Mouse (Mus musculus): ENCODE measurements around the gene Sdc1. TPM values are rescaled to one million over a fixed set of nuclear protein-coding genes. Genes with fewer than 3 reads are reported as not detected.

Sdc1 gene
- total and polyA plus RNA-seq, 3 experiments, result 1.7 to 5.3 (median 2.6) TPM

DNA sequence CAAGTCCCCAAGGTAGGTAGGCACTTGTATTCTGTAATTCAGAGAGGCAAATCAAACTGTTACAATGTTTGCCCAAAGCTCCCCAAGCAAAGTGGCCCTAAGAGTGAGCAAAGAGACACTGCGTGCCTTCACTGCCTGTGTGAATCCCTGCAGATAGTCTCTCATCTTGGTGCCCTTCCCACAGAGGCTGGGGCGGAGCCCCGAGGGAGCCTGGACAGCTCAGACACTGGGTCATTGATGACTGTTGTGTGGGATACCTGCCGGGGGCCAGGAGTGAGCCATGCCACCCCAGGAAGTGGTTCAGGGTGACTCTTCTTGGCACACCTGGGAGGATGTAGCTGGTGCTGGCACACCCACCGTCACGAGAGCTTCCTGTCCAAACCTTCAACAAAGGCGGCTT is 10.1 kb upstream of the Sdc1 start:
- DNase-seq (ENCODE audit: extremely low read depth), result no peak
- Histone ChIP-seq H3K4me1 (ENCODE audit: control insufficient read depth in 1 of 2, insufficient read depth in 2 of 2) (no peaks in the 10 kb centered on the region), H3K27ac (ENCODE audit: insufficient read depth, low read depth) (no peak overlapping the region), H3K4me3 (replicated peaks in 1 of 3; ENCODE audit: low read depth in 2 of 3, low read length in 2 of 3, poor library complexity in 1 of 3) (no peak overlapping the region), H3K9ac (ENCODE audit: insufficient read depth, low read depth) (no peak overlapping the region), H3K79me2 (replicated peaks; ENCODE audit: control insufficient read depth, extremely low read depth, insufficient read depth, poor library complexity, severe bottlenecking) (no peaks in the 10 kb centered on the region), H3K27me3 (replicated peaks) (no peaks in the 10 kb centered on the region), H3K4me2 (ENCODE audit: insufficient read depth, low read depth, poor library complexity, severe bottlenecking) (no peak overlapping the region), H3K36me3 (replicated peaks in 1 of 2; ENCODE audit: control insufficient read depth in 1 of 2, insufficient read depth in 1 of 2, low read length in 1 of 2) (peaks cover 0 to 18% of the 10 kb centered on the region in 2 experiments), H3K9me3 (replicated peaks; ENCODE audit: low read length) (peaks cover 6% of the 10 kb centered on the region)
- dilution Hi-C loops (cut with MboI; ENCODE audit: extremely low pct_ligation_motif_present, extremely low pct_unique_long_range_greater_than_20kb, low sequenced_read_pairs), result no loop called here
- in situ Hi-C loops (cut with MboI; ENCODE audit: low pct_ligation_motif_present, low pct_unique_long_range_greater_than_20kb, low sequenced_read_pairs), result no loop called here
- no peak for TF ChIP-seq JUN (IDR thresholded peaks at IDR 0.05; ENCODE audit: insufficient read depth, low read depth, low read length)
- TF ChIP-seq PAX5 (IDR thresholded peaks at IDR 0.05; ENCODE audit: low read length), result no peak
- TF ChIP-seq EP300 (IDR thresholded peaks at IDR 0.05; ENCODE audit: low read length), result no peak
- TF ChIP-seq TCF12 (IDR thresholded peaks at IDR 0.05; ENCODE audit: low read depth, low read length), result no peak
- no peak for TF ChIP-seq ETS1 (conservative IDR thresholded peaks at IDR 0.05; ENCODE audit: low read depth, low read length)

DNA sequence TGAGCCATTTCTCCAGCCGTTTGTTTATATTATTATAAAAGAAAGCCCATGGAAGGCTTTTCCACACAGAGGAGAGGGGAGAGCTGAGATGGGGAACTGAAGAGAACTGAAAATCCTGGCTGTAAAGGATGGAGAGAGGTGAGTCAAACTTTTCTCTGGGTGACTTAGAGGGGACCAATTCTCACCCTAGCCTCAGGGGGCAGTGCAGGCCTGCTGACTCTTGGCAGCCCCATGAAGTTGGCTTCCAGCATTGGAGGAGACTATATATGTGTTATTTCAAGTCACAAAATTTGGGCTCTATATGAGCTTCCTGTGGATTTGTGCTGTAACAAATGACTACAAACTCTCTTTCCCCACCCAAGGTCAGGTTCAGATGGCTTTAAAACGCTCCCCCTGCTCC is 8.5 kb upstream of the Sdc1 start:
- peaks cover 0 to 4% of the 10 kb centered on the region in 2 experiments for H3K36me3 ChIP-seq (replicated peaks in 1 of 2; ENCODE audit: control insufficient read depth in 1 of 2, insufficient read depth in 1 of 2, low read length in 1 of 2)
- no peak overlapping the region for H3K4me2 ChIP-seq (ENCODE audit: insufficient read depth, low read depth, poor library complexity, severe bottlenecking)
- no peaks in the 10 kb centered on the region for H3K4me1 ChIP-seq (ENCODE audit: control insufficient read depth in 1 of 2, insufficient read depth in 2 of 2)
- dilution Hi-C loops (cut with MboI; ENCODE audit: extremely low pct_ligation_motif_present, extremely low pct_unique_long_range_greater_than_20kb, low sequenced_read_pairs) (no loop called here), in situ Hi-C loops (cut with MboI; ENCODE audit: low pct_ligation_motif_present, low pct_unique_long_range_greater_than_20kb, low sequenced_read_pairs) (no loop called here)
- H3K79me2 ChIP-seq (replicated peaks; ENCODE audit: control insufficient read depth, extremely low read depth, insufficient read depth, poor library complexity, severe bottlenecking), result no peaks in the 10 kb centered on the region
- peaks cover 4% of the 10 kb centered on the region for H3K9me3 ChIP-seq (replicated peaks; ENCODE audit: low read length)
- DNase-seq (ENCODE audit: extremely low read depth), result peak; percentile 33
- H3K27ac ChIP-seq (ENCODE audit: insufficient read depth, low read depth), result no peak overlapping the region
- no peak overlapping the region for H3K4me3 ChIP-seq (replicated peaks in 1 of 3; ENCODE audit: low read depth in 2 of 3, low read length in 2 of 3, poor library complexity in 1 of 3)
- TF ChIP-seq RAD21 (IDR thresholded peaks at IDR 0.05; ENCODE audit: low read depth, low read length) (peak; percentile 78), USF1 (IDR thresholded peaks at IDR 0.05; ENCODE audit: low read depth, low read length) (no peak), SMC3 (IDR thresholded peaks at IDR 0.05; ENCODE audit: low read depth, low read length) (peak; percentile 54), CTCF (conservative IDR thresholded peaks at IDR 0.05 in 1 of 2, IDR thresholded peaks at IDR 0.05 in 1 of 2; ENCODE audit: low read depth in 2 of 2, low read length in 2 of 2) (peak; percentile 48 to 76; a peak in 3 of 4 replicates)
- no peak overlapping the region for H3K9ac ChIP-seq (ENCODE audit: insufficient read depth, low read depth)
- no peaks in the 10 kb centered on the region for H3K27me3 ChIP-seq (replicated peaks)

DNA sequence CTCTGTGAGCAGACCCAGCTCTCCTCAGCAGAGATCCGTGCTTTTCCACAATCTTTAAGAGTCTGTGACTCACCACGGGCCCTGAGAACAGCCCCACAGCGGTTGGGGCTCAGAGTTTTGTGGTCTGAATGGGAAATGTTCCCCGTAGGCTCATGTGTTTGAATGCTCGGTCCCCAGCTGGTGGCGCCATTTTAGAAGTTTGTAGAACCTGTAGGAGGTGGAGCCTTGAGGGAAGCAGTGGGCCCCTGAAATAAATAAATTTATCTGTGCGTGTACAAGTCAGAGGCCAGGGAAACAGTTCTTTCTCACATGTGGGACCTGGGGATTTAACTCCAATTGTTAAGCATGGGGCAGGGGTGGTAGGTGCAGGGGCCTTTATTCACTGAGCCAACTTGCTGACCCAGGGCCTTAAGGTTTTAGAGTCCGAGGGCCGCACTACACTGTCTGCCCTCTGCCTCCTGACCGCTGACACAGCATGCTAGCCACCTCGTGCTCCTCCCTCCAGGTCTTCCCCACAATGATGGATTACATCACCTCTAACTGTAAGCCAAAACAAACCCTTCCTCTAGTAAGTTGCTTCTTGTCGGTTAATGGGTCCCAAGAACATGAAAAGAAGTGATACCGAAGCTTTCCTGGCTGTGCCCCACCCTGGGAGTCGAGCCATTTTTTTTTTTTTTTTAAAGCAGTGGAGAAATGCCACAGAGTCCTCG is 6.7 kb upstream of the Sdc1 start:
- Histone ChIP-seq H3K9me3 (replicated peaks; ENCODE audit: low read length) (no peaks in the 10 kb centered on the region), H3K4me2 (ENCODE audit: insufficient read depth, low read depth, poor library complexity, severe bottlenecking) (no peak overlapping the region), H3K4me3 (replicated peaks in 1 of 3; ENCODE audit: low read depth in 2 of 3, low read length in 2 of 3, poor library complexity in 1 of 3) (no peak overlapping the region), H3K9ac (ENCODE audit: insufficient read depth, low read depth) (no peak overlapping the region), H3K4me1 (ENCODE audit: control insufficient read depth in 1 of 2, insufficient read depth in 2 of 2) (no peaks in the 10 kb centered on the region), H3K36me3 (replicated peaks in 1 of 2; ENCODE audit: control insufficient read depth in 1 of 2, insufficient read depth in 1 of 2, low read length in 1 of 2) (no peaks in the 10 kb centered on the region), H3K79me2 (replicated peaks; ENCODE audit: control insufficient read depth, extremely low read depth, insufficient read depth, poor library complexity, severe bottlenecking) (no peaks in the 10 kb centered on the region), H3K27ac (ENCODE audit: insufficient read depth, low read depth) (no peak overlapping the region), H3K27me3 (replicated peaks) (no peaks in the 10 kb centered on the region)
- DNase-seq (ENCODE audit: extremely low read depth), result no peak
- dilution Hi-C loops (cut with MboI; ENCODE audit: extremely low pct_ligation_motif_present, extremely low pct_unique_long_range_greater_than_20kb, low sequenced_read_pairs), result no loop called here
- in situ Hi-C loops (cut with MboI; ENCODE audit: low pct_ligation_motif_present, low pct_unique_long_range_greater_than_20kb, low sequenced_read_pairs), result no loop called here
- TF ChIP-seq IRF4 (IDR thresholded peaks at IDR 0.05; ENCODE audit: low read depth, low read length) (no peak), CTCF (conservative IDR thresholded peaks at IDR 0.05 in 1 of 2, IDR thresholded peaks at IDR 0.05 in 1 of 2; ENCODE audit: low read depth in 2 of 2, low read length in 2 of 2) (0 out of 4 replicates have a peak, but pooled peaks of 1 of the 2 experiments have one; percentile 16)

Measured in CH12.LX (cell line).